Mouse (Mus musculus) erythroid progenitor cell, adult 5-6 weeks (primary cell): Measurements from ENCODE around the gene Lyrm2. TPM values are rescaled to one million over a fixed set of nuclear protein-coding genes. Genes with fewer than 3 reads are reported as not detected.

Source experiments
- ATAC-seq: replicated peaks from 2 replicates; pipeline ENCODE4 v1.8.0; 2016; ENCODE audit warnings: moderate number of reproducible peaks, mild to moderate bottlenecking, moderate TSS enrichment, inconsistent platforms; ENCODE audit not compliant: poor library complexity, low FRiP score, severe bottlenecking
- total RNA-seq, 2 experiments: library from RNA; stranded (forward) in 1 of 2; stranded (reverse) in 1 of 2; fragments of 150-400 nt in 1 of 2; fragments of 186-747, 209-891 nt in 1 of 2; gene quantifications; 2 replicates each; pipeline versions ENCODE4 v1.2.3 to v1.2.4; 2015 to 2017; ENCODE audit warnings: low replicate concordance in 2 of 2

The Lyrm2 gene
- total RNA-seq (2015; ENCODE audit: low replicate concordance), result 14.1 and 21.4 TPM in 2 replicates
- total RNA-seq (2017; ENCODE audit: low replicate concordance), result 8.6 and 12.8 TPM in 2 replicates

DNA sequence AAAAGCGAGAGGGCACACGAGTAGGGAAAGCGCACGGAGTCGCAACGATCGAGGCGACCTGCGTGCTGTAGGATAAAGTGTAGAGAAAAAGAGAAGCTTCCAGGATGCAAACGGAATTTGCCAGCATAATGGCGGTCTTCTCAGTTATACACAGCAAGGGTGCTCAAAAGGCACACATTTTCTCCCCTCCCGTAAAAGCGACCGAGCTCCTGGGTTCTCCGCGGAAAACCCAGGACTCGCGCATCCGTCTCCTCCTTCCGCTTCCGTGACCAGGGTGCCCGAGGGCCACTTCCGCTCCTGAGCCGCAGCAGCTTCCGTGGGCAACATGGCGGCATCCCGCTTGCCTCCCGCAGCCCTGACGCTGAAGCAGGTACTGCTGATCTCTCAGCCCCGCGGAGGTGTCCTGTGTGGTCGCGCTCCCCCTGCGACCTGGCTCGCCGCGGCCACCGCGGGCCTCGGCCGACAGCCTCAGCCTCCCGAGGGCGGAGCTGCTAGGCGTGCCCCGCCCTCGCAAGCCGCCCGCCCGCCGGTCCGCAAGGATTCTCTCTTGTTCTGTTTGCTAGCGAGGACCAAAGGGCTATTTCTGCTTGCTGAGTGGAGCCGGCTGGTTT is at the start of gene Lyrm2:
TSS of gene Lyrm2 (plus strand) at position 288 of the 611 bp plus-strand sequence.
- peak; percentile 95 for ATAC-seq

DNA sequence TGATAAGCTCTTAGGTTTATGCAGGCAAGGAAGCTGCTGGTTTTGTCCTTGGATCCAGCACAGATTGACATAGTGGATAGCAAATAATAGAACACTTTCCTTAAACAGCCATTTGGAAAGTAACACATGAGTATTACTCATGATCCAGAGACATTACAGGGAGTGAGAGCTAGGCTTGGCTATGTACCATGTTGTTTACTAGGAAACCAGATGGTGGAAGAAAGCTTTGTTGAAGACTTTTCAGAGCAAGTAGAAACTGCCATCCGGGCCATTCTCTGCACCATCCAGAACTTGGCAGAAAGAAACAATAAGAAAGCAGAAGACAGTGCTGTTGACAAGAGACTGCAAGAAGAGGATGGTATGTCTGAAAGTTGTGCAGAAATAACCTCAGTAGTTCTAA is 49.3 kb upstream of the Lyrm2 start:
- ATAC-seq, result no peak

DNA sequence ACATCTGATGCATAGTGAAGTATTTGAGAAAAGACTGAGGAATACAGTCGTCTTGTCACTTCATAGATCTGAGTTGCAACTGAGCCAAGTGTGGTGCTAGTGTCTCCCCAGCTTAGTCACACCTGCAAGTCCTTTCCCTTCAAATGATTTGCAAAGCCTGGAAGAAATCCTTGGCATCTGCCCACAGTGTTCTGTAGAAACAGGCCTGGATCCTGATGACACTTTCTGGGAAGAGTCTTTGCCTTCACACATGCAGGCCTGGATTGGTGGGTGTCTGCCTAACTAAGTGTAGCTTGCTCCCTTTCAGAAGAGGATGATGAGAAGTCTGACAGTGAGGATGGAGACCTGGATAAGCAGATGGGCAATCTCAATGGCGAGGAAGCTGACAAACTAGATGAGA is 42.6 kb upstream of the Lyrm2 start:
- no peak for ATAC-seq

DNA sequence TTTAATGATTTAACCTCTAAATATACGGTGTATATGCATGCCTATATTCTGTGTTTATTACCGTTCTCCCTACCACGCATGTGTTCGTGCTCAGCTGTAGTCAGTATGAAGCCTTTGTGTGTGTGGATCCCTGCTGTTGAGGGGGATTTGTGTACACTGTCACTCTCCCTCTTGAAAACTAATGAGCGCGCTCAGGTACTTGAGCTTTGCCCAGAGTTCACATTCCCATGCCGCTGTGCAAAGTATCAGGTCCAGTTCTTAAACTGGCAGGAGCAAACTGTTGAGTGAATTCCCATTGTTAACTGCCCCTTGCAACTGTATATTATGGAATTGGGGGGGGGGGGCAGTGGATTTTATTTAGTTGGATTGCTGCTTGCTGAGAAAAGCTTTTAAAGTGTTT is 32.6 kb upstream of the Lyrm2 start:
- ATAC-seq, result no peak

DNA sequence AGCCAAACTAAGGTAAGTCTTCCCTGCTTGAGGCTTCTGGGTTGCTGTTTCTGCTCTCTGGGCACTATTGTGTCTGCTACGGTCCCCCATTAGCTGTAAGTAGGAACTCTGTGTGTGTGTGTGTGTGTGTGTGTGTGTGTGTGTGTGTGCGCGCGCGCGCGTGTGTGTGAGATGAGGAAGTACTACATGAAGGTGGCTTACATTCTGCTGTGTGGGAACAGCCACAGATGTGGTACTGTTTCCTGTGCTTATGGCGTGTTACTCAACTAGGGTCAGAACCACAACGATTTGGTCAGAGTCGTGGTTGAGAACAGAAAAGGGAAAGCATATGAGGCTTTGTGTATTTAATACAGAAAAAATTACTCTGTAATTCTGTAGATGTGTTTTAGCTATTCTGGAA is 32.0 kb upstream of the Lyrm2 start:
- ATAC-seq, result no peak

DNA sequence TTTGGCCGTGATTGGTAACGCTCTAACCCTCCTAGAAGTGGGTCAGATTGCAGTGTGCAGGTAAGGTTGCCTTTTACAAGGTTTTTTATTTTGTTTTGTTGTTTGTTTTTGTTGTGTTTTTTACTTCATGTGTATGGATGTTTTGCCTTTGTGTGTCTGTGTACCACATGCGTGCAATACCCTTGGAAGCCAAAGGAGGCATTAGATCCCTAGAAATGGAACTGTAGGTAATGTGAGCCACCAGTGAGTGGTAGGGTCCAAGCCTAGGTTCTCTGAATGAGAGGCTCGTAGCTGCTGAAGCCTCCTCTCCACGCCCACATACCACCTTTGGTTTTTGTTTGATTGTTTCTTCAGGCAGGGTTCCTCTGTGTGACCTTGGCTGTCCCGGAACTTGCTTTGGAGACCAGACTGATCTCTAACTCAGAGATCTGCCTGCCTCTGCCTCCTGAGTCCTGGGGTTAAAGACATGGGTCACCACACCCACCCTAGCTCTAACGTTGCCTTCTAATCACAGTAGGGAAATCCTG is 29.7 kb upstream of the Lyrm2 start:
- no peak for ATAC-seq

DNA sequence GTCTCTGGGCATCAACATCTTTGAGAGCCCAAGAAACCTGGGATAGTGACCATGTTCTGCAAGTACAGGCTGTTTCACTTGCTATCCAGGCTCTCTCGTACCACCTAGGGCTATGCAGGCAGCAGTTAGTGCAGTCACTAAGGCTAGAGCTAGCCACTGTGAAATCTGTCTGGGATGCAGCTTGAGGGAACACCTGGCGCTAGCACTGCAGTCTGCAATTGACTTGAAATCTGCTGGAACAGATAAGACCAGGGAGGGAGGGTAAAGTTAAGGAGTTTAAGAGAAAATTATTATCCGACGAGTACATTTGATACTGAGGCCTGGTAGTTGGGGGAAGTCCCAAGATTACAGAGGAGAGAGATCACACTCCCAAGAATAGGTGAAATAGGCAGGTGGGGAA is 20.1 kb upstream of the Lyrm2 start:
- ATAC-seq, result no peak

DNA sequence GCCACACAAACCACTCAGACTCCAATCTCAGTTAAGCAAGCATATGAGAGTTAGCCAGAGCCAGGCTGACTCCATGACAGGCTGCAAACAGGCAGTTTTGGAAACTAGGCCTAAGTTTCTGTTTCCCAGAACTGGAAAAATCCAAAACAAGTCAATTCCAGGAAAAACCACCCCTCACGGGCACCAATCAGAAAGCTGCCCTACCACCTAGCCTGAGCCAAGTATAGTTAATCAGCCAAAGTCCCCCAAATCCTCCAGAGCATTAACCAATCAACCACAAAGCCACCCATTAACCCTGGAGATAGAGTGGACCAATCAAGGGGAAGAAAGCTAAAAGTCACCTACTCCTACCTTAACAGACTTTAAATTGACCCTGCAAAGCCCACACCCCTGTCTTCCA is 12.9 kb upstream of the Lyrm2 start:
- ATAC-seq, result no peak

DNA sequence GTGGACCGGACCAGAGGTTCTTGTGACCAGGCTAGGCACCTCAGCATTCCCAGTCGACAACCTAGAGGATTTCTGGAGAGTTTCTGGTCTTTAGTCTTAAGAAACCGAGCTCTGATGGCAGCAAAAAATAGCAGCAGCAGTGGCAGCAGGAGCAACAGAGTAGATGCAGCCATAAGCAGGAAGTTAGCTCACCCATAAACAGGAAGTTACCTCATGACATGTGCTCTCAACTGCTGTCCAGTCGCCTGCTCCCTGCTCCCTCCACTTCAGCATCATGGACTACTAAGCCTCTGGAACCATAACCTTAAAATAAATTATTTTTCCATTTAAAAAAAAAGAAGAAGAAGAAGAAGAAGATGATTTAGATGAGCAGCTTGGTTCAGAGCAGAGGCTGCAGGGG is 11.0 kb upstream of the Lyrm2 start:
- no peak for ATAC-seq

DNA sequence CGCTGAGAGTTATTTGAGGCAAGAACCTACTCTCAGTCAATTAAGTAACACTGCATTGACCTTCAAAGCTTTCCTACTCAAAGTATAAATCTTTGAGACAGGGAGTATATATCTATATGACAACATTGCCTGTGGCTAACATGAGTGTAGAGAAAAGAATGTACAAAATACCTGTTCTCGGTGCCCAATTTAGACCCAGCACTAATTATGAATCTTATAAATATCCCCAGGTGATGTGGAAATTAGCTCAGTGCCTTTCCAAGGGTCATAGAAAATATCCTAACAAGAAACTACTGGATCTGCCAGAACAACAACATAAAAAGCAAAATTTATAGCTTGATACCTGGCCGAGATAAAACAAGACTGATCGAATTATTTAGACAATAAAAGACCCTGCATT is 1.1 kb upstream of the Lyrm2 start:
- no peak for ATAC-seq

DNA sequence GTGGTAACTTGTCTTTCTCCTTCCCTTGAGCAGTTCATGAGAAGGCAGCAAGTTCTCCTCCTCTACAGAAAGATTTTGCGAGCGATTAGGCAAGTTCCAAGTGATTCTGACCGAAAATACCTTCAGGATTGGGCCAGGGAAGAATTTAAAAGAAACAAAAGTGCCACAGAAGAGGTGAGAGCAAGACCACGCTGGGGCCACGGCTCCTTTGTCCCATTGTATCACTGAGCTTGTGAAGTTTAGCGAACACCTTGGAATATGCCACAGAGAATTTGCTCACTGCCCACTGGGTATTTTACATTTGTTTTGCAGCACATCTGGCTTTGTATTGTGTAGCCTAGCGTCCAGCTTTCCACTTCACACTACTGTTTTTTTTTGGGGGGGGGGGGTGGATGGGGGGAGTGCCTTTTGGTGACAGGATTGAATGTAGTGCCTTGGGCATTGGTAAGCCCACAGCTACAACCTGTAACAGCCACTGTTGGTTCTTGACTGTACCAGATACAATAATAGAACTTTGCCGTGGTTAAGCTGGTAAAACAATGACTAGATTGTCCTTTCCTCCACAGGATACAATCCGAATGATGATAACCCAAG is 621 bp downstream of the Lyrm2 start:
- ATAC-seq, result no peak

DNA sequence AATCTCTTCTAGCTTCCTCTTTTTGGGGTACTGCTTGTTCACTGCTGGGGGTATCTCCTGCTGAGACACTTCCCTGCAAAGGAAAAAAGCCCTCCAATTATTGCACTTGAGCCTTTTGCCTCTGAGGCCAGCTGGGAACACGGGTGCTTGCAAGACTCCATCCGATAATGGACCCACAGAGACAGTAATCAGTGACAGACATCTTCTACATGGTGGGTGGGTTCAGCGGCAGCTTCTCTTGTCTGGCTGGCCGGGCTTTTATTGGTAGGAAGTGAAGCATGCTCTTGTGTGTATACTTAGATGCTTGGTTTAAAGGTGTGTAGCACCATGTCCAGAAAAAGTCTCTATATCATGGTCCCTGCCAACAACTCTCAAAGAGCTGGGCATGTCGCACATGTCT is 17.4 kb downstream of the Lyrm2 start:
- ATAC-seq, result no peak

DNA sequence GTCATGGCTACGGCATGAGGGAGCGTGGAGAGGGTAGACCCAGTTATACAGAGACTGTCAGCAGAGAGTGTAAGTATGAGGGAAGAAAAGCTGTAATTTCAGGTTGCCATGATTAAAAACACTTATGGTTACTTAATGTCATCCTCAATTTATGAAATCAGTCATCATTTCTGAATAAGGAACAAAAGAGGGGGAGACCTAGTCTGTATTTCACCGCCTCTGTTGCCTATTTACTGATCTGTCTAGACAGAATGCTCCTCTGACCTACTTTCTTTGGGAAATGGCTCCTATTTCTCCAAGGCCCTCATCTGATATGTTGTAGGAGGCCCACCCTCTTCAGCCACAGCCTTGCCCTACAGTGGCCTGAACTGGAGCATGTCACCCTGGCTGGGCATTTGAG is 20.6 kb downstream of the Lyrm2 start:
- no peak for ATAC-seq

DNA sequence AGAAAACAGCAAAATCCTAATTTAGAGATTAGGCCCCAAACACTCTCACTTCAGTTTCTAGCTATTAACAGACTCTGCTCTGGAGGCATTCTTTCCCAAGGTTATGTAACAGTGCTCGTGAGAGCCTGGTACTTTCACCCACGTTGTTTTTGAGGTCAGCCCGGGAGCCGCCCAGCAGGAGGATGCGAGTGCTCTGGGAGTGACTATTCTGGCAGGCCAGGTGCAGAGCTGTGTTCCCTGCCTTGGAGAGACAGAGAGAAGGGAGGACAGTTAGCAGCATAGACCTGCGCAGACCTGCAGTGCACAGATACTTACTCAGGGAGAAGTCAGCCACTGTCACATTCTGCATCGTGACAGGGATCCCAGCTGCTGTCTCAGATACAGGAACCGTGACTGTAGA is 24.2 kb downstream of the Lyrm2 start:
- no peak for ATAC-seq

DNA sequence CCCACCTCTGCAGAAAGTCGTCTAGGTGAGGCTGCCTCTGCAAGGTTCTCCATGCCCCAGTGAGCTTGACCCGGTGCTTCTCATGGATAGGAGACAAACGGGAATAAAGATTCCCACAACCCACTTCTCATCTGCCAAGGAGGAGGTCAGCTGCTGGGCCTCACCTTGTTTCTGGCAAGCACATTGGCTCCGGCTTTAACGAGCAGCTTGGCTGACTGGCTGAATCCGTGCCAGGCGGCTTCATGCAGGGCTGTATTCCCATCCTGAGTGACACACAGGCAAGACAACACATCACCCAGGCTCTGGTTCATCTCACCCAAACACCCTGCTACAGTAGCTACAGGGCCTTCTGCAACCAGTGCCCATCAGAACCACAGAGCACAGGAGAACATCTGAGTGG is 26.9 kb downstream of the Lyrm2 start:
- ATAC-seq, result no peak

DNA sequence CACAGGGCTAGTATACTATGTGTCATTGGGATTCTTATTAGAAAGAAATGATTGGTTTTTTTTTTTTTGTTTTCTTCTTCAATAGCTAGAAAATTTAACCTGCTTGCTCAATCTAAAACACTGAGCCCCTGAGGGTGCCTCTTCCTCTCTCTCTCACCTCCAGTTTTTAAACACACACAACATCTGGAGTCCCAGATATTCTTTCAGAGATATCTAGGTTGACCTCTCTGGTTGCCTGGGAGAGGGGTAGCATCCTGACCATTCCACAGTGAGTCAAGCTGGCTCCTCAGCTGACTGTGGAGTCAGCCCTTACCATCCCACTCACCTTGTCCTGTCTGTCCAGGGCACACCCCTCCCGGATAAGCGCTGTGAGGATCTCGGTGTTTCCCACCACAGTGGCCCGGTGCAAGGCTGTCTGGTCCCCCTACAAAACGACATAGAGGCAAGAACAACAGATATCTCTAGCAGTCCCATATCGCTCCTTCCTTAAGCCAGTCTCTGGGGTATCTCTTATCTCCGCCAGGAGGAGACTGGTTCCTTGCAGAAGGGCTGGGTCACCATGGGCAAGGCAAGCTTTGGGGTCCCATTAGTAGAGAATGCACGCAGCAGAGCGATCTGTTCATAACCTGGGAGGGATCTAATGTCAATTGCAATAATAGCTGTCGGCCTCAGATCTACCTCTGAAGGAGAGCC is 28.5 kb downstream of the Lyrm2 start:
- no peak for ATAC-seq

DNA sequence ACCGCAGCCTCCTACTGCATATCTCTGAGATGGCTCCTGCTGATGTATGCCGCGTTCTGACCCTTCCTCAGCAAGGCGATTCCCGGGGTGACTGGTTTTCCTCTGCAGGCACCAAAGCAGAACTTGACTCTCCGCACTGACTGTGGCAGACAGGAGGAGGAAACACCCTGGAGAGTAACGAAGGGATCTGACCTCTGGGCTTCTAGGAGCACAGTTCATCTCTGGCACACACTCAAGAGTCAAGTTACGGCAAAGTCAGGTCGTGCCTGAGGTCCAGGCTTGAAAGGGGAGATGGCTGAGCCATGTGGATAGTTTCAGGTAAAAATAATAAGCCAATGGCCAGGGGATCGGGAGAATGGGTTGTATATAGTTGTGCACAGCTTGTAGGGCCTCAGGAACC is 29.3 kb downstream of the Lyrm2 start:
- ATAC-seq, result no peak

DNA sequence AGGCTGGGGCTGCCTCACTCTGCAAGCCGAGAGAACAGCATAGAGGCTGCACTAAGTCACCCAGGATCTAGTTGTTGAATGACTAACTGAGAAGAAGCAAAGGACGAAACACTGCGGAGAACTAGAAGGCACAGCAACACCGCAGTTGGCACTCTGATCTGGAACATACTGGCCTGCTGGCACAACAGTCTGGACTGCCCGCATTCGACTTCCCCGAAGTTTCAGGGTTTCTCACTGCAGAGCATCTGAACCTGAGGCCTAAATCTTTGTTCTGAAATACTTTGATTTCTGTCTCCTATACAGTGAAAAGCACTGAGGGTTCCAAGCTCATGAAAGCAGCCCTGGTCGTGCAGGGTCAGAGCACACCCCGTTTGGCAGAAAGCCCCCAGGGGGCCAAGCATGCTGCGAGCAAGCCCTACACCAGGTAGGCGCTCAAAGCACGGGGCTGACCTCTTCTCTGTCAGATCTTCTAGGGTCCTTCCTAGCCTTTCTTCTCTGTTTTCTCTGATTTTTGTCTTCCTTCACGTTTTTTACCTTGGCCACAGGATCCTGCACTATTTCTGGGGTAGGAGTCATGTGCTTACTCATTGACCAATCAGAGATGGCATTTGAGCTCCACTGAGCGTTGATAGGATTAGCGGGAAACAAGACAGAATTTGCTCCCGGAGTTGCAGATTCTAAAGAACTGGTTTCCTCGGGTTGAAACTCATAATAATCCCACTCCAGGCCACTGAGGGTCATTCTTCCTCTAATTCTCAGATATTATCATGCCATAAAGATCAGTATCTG is 33.6 kb downstream of the Lyrm2 start:
- no peak for ATAC-seq

DNA sequence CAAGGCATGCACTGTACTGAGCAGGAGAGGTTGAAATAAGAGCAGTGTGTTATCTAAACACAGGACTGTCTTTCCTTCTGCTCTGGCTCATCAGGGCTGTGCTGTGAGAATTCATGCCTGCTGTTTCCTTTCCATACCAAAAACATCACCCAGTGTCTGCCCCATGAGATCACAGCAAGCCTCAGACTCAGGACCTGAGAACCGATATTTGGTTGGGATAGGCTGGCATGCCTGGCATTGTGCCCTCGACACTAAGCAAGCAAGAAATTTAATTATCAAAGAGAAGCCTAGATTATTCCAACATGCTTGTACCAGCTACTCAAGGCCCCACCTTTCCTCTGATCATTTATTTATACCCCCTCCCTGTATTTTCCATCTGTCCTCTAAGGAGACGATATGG is 34.5 kb downstream of the Lyrm2 start:
- ATAC-seq, result no peak

DNA sequence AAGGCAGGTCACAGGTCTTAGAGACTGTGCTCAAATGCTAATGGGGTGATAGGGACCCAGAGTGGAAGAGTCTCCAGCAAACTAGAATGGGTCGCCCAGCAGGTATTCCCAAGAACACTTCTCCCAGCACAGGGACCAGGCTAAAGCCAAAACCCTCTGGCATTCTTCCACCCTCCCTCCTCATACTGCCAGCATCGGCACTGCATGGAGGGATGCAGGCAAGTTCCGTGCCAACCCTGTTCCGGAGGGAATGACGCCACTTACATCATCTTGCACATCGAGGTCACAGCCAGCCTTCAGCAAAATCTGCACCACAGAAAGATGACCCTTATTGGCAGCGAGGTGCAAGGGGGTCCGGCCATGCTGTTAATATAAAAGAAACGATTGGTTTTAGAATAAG is 36.0 kb downstream of the Lyrm2 start:
- ATAC-seq, result no peak
